Mouse (Mus musculus): ENCODE results near the gene Celf2. TPM values are rescaled to one million over a fixed set of nuclear protein-coding genes. Genes with fewer than 3 reads are reported as not detected.

Gene Celf2
- polyA plus RNA-seq, 1 experiment from 2014 or later = 191 TPM

GRCm38 (mm10) chr2:6723602-6724001, 785.8 kb downstream of the Celf2 start:
- H3K9me3 ChIP-seq (ENCODE audit: control insufficient read depth, low read length) = no peaks in the 10 kb centered on the region
- DNase-seq (no peak), ATAC-seq (ENCODE audit: low FRiP score, low TSS enrichment) (no peak)
- no peak overlapping the region for H3K9ac ChIP-seq (replicated peaks; ENCODE audit: low read length)
- H3K27ac ChIP-seq (replicated peaks; ENCODE audit: low read depth, low read length) = no peak overlapping the region
- no peak overlapping the region for H3K4me2 ChIP-seq (ENCODE audit: low read length)
- H3K27me3 ChIP-seq (ENCODE audit: control insufficient read depth, insufficient read depth, low read length) = no peaks in the 10 kb centered on the region
- no peak overlapping the region for H3K4me3 ChIP-seq (replicated peaks; ENCODE audit: low read depth, low read length)
- peaks cover 30% of the 10 kb centered on the region for H3K4me1 ChIP-seq (ENCODE audit: control insufficient read depth, insufficient read depth, low read length)
- H3K36me3 ChIP-seq (ENCODE audit: control insufficient read depth, insufficient read depth, low read length) = no peaks in the 10 kb centered on the region
- WGBS = 93% methylated on average over 2 of the region's 2 CpGs

GRCm38 (mm10) chr2:6721460-6722401, 787.6 kb downstream of the Celf2 start:
- peak; percentile 83 for ATAC-seq (ENCODE audit: low FRiP score, low TSS enrichment)
- DNase-seq = peak; percentile 61

GRCm38 (mm10) chr2:6720753-6721459, 788.5 kb downstream of the Celf2 start:
- 32% methylated on average over 11 of the region's 11 CpGs for WGBS
- Histone ChIP-seq H3K9ac (replicated peaks; ENCODE audit: low read length) (peak overlapping the region; percentile 57), H3K4me2 (ENCODE audit: low read length) (peak overlapping the region; percentile 71), H3K4me1 (ENCODE audit: control insufficient read depth, insufficient read depth, low read length) (peaks cover 25% of the 10 kb centered on the region), H3K36me3 (ENCODE audit: control insufficient read depth, insufficient read depth, low read length) (no peaks in the 10 kb centered on the region), H3K9me3 (ENCODE audit: control insufficient read depth, low read length) (no peaks in the 10 kb centered on the region), H3K27me3 (ENCODE audit: control insufficient read depth, insufficient read depth, low read length) (no peaks in the 10 kb centered on the region), H3K4me3 (replicated peaks; ENCODE audit: low read depth, low read length) (peak overlapping the region; percentile 35), H3K27ac (replicated peaks; ENCODE audit: low read depth, low read length) (peak overlapping the region; percentile 80)
- ATAC-seq (ENCODE audit: low FRiP score, low TSS enrichment) = peak; percentile 80
- DNase-seq = peak; percentile 53

More at GRCm38 (mm10) chr2:6721460-6722401, 787.6 kb downstream of the Celf2 start:
- Histone ChIP-seq H3K9me3 (ENCODE audit: control insufficient read depth, low read length) (no peaks in the 10 kb centered on the region), H3K9ac (replicated peaks; ENCODE audit: low read length) (peak overlapping the region; percentile 57), H3K4me3 (replicated peaks; ENCODE audit: low read depth, low read length) (peak overlapping the region; percentile 35), H3K27me3 (ENCODE audit: control insufficient read depth, insufficient read depth, low read length) (no peaks in the 10 kb centered on the region), H3K4me2 (ENCODE audit: low read length) (peak overlapping the region; percentile 71), H3K27ac (replicated peaks; ENCODE audit: low read depth, low read length) (peak overlapping the region; percentile 80), H3K36me3 (ENCODE audit: control insufficient read depth, insufficient read depth, low read length) (no peaks in the 10 kb centered on the region), H3K4me1 (ENCODE audit: control insufficient read depth, insufficient read depth, low read length) (peaks cover 25% of the 10 kb centered on the region)
- WGBS = 12% methylated on average over 17 of the region's 17 CpGs

DNA sequence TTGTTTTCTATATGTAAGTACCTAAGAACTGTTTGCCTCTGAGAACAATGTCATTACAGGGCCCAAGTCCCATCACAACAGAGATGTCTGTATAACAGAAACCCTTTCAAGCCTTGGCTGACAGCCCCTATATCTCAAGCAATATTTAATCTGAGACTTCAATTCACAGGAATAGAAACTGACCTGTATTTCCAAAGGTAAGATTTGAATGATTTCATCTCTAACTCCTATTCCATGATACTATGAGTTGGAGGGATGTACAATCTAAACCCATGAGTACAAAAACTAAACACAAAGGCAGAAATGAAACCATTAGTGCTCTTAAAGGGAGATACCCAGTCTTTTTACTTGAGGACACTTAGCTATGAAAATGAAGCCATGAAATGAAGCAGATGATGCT, 790.5 kb downstream of the Celf2 start:
- H3K4me1 ChIP-seq (ENCODE audit: control insufficient read depth, insufficient read depth, low read length) = peaks cover 25% of the 10 kb centered on the region
- no peak for ATAC-seq (ENCODE audit: low FRiP score, low TSS enrichment)
- H3K27me3 ChIP-seq (ENCODE audit: control insufficient read depth, insufficient read depth, low read length) = no peaks in the 10 kb centered on the region
- no peak overlapping the region for H3K4me2 ChIP-seq (ENCODE audit: low read length)
- H3K4me3 ChIP-seq (replicated peaks; ENCODE audit: low read depth, low read length) = no peak overlapping the region
- no peak for DNase-seq
- no peak overlapping the region for H3K27ac ChIP-seq (replicated peaks; ENCODE audit: low read depth, low read length)
- no peak overlapping the region for H3K9ac ChIP-seq (replicated peaks; ENCODE audit: low read length)
- 0 out of 2 replicates have a peak, but pooled peaks cover 3% of the 10 kb centered on the region for H3K36me3 ChIP-seq (ENCODE audit: control insufficient read depth, insufficient read depth, low read length)
- H3K9me3 ChIP-seq (ENCODE audit: control insufficient read depth, low read length) = no peaks in the 10 kb centered on the region

GRCm38 (mm10) chr2:6717953-6718352, 791.4 kb downstream of the Celf2 start:
- ATAC-seq (ENCODE audit: low FRiP score, low TSS enrichment) = no peak
- Histone ChIP-seq H3K36me3 (ENCODE audit: control insufficient read depth, insufficient read depth, low read length) (0 out of 2 replicates have a peak, but pooled peaks cover 3% of the 10 kb centered on the region), H3K4me1 (ENCODE audit: control insufficient read depth, insufficient read depth, low read length) (peaks cover 24% of the 10 kb centered on the region), H3K9me3 (ENCODE audit: control insufficient read depth, low read length) (no peaks in the 10 kb centered on the region), H3K4me3 (replicated peaks; ENCODE audit: low read depth, low read length) (no peak overlapping the region), H3K27ac (replicated peaks; ENCODE audit: low read depth, low read length) (no peak overlapping the region), H3K4me2 (ENCODE audit: low read length) (no peak overlapping the region), H3K27me3 (ENCODE audit: control insufficient read depth, insufficient read depth, low read length) (no peaks in the 10 kb centered on the region), H3K9ac (replicated peaks; ENCODE audit: low read length) (no peak overlapping the region)
- DNase-seq = no peak
- 75% methylated on average over 3 of the region's 3 CpGs for WGBS

GRCm38 (mm10) chr2:6715562-6715961, 793.8 kb downstream of the Celf2 start:
- H3K4me1 ChIP-seq (ENCODE audit: control insufficient read depth, insufficient read depth, low read length) = peaks cover under 1% of the 10 kb centered on the region
- no peak overlapping the region for H3K9ac ChIP-seq (replicated peaks; ENCODE audit: low read length)
- no peaks in the 10 kb centered on the region for H3K9me3 ChIP-seq (ENCODE audit: control insufficient read depth, low read length)
- no peaks in the 10 kb centered on the region for H3K27me3 ChIP-seq (ENCODE audit: control insufficient read depth, insufficient read depth, low read length)
- WGBS = 95% methylated on average over 3 of the region's 3 CpGs
- H3K4me2 ChIP-seq (ENCODE audit: low read length) = no peak overlapping the region
- 0 out of 2 replicates have a peak, but pooled peaks cover 3% of the 10 kb centered on the region for H3K36me3 ChIP-seq (ENCODE audit: control insufficient read depth, insufficient read depth, low read length)
- no peak overlapping the region for H3K4me3 ChIP-seq (replicated peaks; ENCODE audit: low read depth, low read length)
- H3K27ac ChIP-seq (replicated peaks; ENCODE audit: low read depth, low read length) = no peak overlapping the region
- ATAC-seq (ENCODE audit: low FRiP score, low TSS enrichment) (no peak), DNase-seq (no peak)

DNA sequence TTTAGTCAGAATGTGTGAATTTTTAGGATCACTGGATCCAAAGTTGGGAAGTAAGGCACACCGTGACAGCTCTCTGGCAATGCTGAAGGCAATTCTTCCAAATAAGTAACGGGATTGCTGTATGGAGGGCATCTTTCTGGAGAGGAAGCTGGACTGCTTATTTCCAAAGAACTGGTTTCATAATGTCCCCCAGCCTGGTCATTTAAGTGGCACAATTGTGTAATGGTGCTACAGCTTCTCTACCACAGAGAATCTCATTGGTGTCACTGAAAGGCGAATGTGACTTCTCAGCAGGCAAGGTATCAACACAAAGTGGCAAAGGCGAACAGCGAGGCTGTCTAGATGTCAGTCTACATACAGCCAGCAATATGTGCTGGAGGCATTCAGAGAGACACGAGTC, 795.8 kb downstream of the Celf2 start:
- no peak for ATAC-seq (ENCODE audit: low FRiP score, low TSS enrichment)
- H3K9me3 ChIP-seq (ENCODE audit: control insufficient read depth, low read length) = no peaks in the 10 kb centered on the region

GRCm38 (mm10) chr2:6710687-6711430, 798.5 kb downstream of the Celf2 start:
- Histone ChIP-seq H3K36me3 (ENCODE audit: control insufficient read depth, insufficient read depth, low read length) (0 out of 2 replicates have a peak, but pooled peaks cover 3% of the 10 kb centered on the region), H3K27ac (replicated peaks; ENCODE audit: low read depth, low read length) (no peak overlapping the region), H3K4me2 (ENCODE audit: low read length) (no peak overlapping the region), H3K9me3 (ENCODE audit: control insufficient read depth, low read length) (no peaks in the 10 kb centered on the region), H3K27me3 (ENCODE audit: control insufficient read depth, insufficient read depth, low read length) (no peaks in the 10 kb centered on the region), H3K4me1 (ENCODE audit: control insufficient read depth, insufficient read depth, low read length) (no peaks in the 10 kb centered on the region), H3K9ac (replicated peaks; ENCODE audit: low read length) (no peak overlapping the region), H3K4me3 (replicated peaks; ENCODE audit: low read depth, low read length) (no peak overlapping the region)
- ATAC-seq (ENCODE audit: low FRiP score, low TSS enrichment) (no peak), DNase-seq (no peak)
- 92% methylated on average over 7 of the region's 7 CpGs for WGBS

More for the DNA sequence above, 795.8 kb downstream of the Celf2 start:
- 91% methylated on average over 6 of the region's 6 CpGs for WGBS
- Histone ChIP-seq H3K36me3 (ENCODE audit: control insufficient read depth, insufficient read depth, low read length) (0 out of 2 replicates have a peak, but pooled peaks cover 3% of the 10 kb centered on the region), H3K4me1 (ENCODE audit: control insufficient read depth, insufficient read depth, low read length) (no peaks in the 10 kb centered on the region), H3K4me3 (replicated peaks; ENCODE audit: low read depth, low read length) (no peak overlapping the region), H3K27ac (replicated peaks; ENCODE audit: low read depth, low read length) (no peak overlapping the region), H3K4me2 (ENCODE audit: low read length) (no peak overlapping the region), H3K9ac (replicated peaks; ENCODE audit: low read length) (no peak overlapping the region), H3K27me3 (ENCODE audit: control insufficient read depth, insufficient read depth, low read length) (no peaks in the 10 kb centered on the region)
- DNase-seq = no peak
